In the genomic region with DNA sequence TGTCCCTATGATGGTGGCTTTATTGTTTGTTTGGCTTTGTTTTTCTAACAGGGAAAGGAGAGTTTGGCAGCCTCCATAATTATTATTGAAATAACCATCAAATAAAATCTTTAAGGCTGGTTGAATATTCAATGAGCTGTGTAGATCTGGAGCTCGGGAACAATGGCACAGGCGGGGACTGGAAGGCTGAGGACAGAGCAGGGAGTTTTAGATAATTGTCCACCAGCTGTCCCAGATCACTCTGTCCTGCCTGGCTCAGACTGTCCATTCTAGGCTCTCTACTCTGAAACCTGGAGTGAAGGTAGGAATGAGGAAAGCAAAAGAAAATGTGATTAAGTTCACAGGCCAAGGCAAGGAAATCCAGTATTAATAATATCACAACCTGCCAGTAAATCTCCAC, we compare ENCODE assay signal across 15 mouse cellular contexts.
"Had no signal": no experiment of that assay in that cellular context is flagged by ENCODE, and none has a peak within 500 bp of the region (broad histone marks: within the 10 kb centered on the region; RNA-seq: fewer than 3 reads in every experiment).

No protein-coding gene starts in this region.

- H3K4me1 ChIP-seq: liver, embryonic 12.5 days; neural tube, embryonic 12.5 days; stomach, embryonic 15.5 days had no signal

- H3K9me3 ChIP-seq: liver, embryonic 12.5 days; midbrain, embryonic 10.5 days; neural tube, embryonic 12.5 days; stomach, embryonic 15.5 days had no signal

- DNase-seq: lung, adult 18-20 months; lung, embryonic 14.5 days; lung, postnatal 10 days; lung, postnatal 4 days; midbrain, embryonic 14.5 days; right cerebral cortex, postnatal 14 days; thymus, adult 2 months; thymus, postnatal 36 days had no signal

- H3K4me2 ChIP-seq: liver, embryonic 12.5 days; lung, embryonic 14.5 days; neural tube, embryonic 12.5 days; stomach, embryonic 15.5 days had no signal

- H3K27me3 ChIP-seq: liver, embryonic 12.5 days; neural tube, embryonic 12.5 days; stomach, embryonic 15.5 days had no signal

- H3K9ac ChIP-seq: liver, embryonic 12.5 days; liver, embryonic 14.5 days; lung, embryonic 14.5 days; neural tube, embryonic 12.5 days; stomach, embryonic 15.5 days had no signal

- H3K4me3 ChIP-seq: liver, embryonic 12.5 days; midbrain, embryonic 10.5 days; neural tube, embryonic 12.5 days; stomach, embryonic 15.5 days had no signal

- ATAC-seq: liver, embryonic 12.5 days; midbrain, embryonic 16.5 days had no signal

- H3K27ac ChIP-seq: liver, embryonic 12.5 days; liver, embryonic 14.5 days; midbrain, embryonic 10.5 days; neural tube, embryonic 12.5 days; stomach, embryonic 15.5 days; stomach, postnatal 0 days had no signal

- H3K36me3 ChIP-seq: liver, embryonic 12.5 days; midbrain, embryonic 10.5 days; neural tube, embryonic 12.5 days; stomach, embryonic 15.5 days had no signal
